Mouse (Mus musculus): ENCODE data around the gene Bfsp1. TPM values are rescaled to one million over a fixed set of nuclear protein-coding genes. Genes with fewer than 3 reads are reported as not detected.

Gene Bfsp1
- polyA plus RNA-seq, 1 experiment = 0.36 TPM

- no peak for DNase-seq
- no peaks in the 10 kb centered on the region for H3K27me3 ChIP-seq (replicated peaks; ENCODE audit: control insufficient read depth, insufficient read depth, low read length)
- H3K36me3 ChIP-seq (ENCODE audit: control insufficient read depth, insufficient read depth, low read length) = no peaks in the 10 kb centered on the region
- peaks cover 2% of the 10 kb centered on the region; the same call in 1 of the 2 replicates for H3K4me1 ChIP-seq (ENCODE audit: control insufficient read depth, insufficient read depth, low read length)
- WGBS = 52% methylated on average over 5 of the region's 5 CpGs
- no peak overlapping the region for H3K27ac ChIP-seq (ENCODE audit: insufficient read depth, low read depth, low read length)
- TF ChIP-seq POLR2A (IDR thresholded peaks at IDR 0.05; ENCODE audit: low read depth, low read length) = no peak
- no peak for TF ChIP-seq CTCF (conservative IDR thresholded peaks at IDR 0.05; ENCODE audit: insufficient read depth, insufficient read length, low read depth, low read length)
- no peak overlapping the region for H3K4me3 ChIP-seq (ENCODE audit: insufficient read depth, low read depth, low read length)
These were observed 61.9 kb downstream of the Bfsp1 start for GRCm38 (mm10) chr2:143801097-143801496.

DNA sequence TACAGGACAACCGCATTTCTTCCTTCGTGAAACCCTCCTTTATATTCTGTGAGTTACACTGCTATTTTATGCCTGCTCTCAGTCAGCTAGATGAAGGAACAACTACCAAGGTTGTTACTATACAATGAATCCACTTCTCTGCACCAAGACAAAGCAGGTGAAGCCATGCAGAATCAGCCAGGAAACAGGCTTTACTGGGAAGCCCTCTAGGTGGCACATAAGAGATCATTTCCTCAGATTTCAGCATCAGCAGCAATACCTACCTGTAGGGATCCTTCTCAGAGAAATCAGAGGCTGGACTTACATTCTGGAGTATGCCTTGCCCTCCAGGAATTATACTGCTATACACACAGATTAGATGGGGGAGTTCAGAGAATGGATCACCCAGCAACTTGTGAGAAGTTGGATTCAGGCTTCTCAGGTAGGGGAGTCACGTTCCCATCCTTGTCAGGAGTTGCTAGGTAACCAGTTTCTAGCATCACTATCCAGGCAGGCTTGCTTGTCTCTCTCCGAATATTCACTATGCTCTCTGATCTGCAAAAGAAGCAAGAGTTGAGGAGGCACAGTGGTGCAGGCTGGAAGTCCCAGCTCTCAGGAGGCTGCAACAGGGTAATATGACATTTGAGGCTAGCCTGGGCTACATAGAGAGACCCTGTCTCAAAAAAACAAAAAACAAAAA lies 66.5 kb downstream of the Bfsp1 start:
- H3K36me3 ChIP-seq (ENCODE audit: control insufficient read depth, insufficient read depth, low read length) = no peaks in the 10 kb centered on the region
- DNase-seq = no peak
- H3K4me3 ChIP-seq (ENCODE audit: insufficient read depth, low read depth, low read length) = no peak overlapping the region
- no peaks in the 10 kb centered on the region for H3K27me3 ChIP-seq (replicated peaks; ENCODE audit: control insufficient read depth, insufficient read depth, low read length)
- TF ChIP-seq CTCF (conservative IDR thresholded peaks at IDR 0.05; ENCODE audit: insufficient read depth, insufficient read length, low read depth, low read length) = no peak
- TF ChIP-seq POLR2A (IDR thresholded peaks at IDR 0.05; ENCODE audit: low read depth, low read length) = no peak
- no peaks in the 10 kb centered on the region for H3K4me1 ChIP-seq (ENCODE audit: control insufficient read depth, insufficient read depth, low read length)
- no peak overlapping the region for H3K27ac ChIP-seq (ENCODE audit: insufficient read depth, low read depth, low read length)
- 81% methylated on average over 4 of the region's 4 CpGs for WGBS

- H3K36me3 ChIP-seq (ENCODE audit: control insufficient read depth, insufficient read depth, low read length) = no peaks in the 10 kb centered on the region
These were observed 67.1 kb downstream of the Bfsp1 start for GRCm38 (mm10) chr2:143795858-143796257.

GRCm38 (mm10) chr2:143789911-143790310 lies 73.1 kb downstream of the Bfsp1 start:
- Histone ChIP-seq H3K36me3 (ENCODE audit: control insufficient read depth, insufficient read depth, low read length) (no peaks in the 10 kb centered on the region), H3K4me3 (ENCODE audit: insufficient read depth, low read depth, low read length) (no peak overlapping the region), H3K27ac (ENCODE audit: insufficient read depth, low read depth, low read length) (no peak overlapping the region), H3K27me3 (replicated peaks; ENCODE audit: control insufficient read depth, insufficient read depth, low read length) (no peaks in the 10 kb centered on the region), H3K4me1 (ENCODE audit: control insufficient read depth, insufficient read depth, low read length) (no peaks in the 10 kb centered on the region)
- TF ChIP-seq CTCF (conservative IDR thresholded peaks at IDR 0.05; ENCODE audit: insufficient read depth, insufficient read length, low read depth, low read length) = no peak
- TF ChIP-seq POLR2A (IDR thresholded peaks at IDR 0.05; ENCODE audit: low read depth, low read length) = no peak
- no peak for DNase-seq
- 78% methylated on average over 5 of the region's 5 CpGs for WGBS

More at GRCm38 (mm10) chr2:143795858-143796257, 67.1 kb downstream of the Bfsp1 start:
- DNase-seq = no peak
- no peak for TF ChIP-seq CTCF (conservative IDR thresholded peaks at IDR 0.05; ENCODE audit: insufficient read depth, insufficient read length, low read depth, low read length)
- no peak for TF ChIP-seq POLR2A (IDR thresholded peaks at IDR 0.05; ENCODE audit: low read depth, low read length)
- H3K4me1 ChIP-seq (ENCODE audit: control insufficient read depth, insufficient read depth, low read length) = no peaks in the 10 kb centered on the region
- 91% methylated on average over 4 of the region's 4 CpGs for WGBS
- no peak overlapping the region for H3K27ac ChIP-seq (ENCODE audit: insufficient read depth, low read depth, low read length)
- H3K27me3 ChIP-seq (replicated peaks; ENCODE audit: control insufficient read depth, insufficient read depth, low read length) = no peaks in the 10 kb centered on the region
- H3K4me3 ChIP-seq (ENCODE audit: insufficient read depth, low read depth, low read length) = no peak overlapping the region

- TF ChIP-seq CTCF (conservative IDR thresholded peaks at IDR 0.05; ENCODE audit: insufficient read depth, insufficient read length, low read depth, low read length) = no peak
- TF ChIP-seq POLR2A (IDR thresholded peaks at IDR 0.05; ENCODE audit: low read depth, low read length) = no peak
These were observed 82.7 kb downstream of the Bfsp1 start for GRCm38 (mm10) chr2:143780310-143780709.

More at GRCm38 (mm10) chr2:143780310-143780709, 82.7 kb downstream of the Bfsp1 start:
- 89% methylated on average over 2 of the region's 2 CpGs for WGBS
- Histone ChIP-seq H3K4me3 (ENCODE audit: insufficient read depth, low read depth, low read length) (no peak overlapping the region), H3K27me3 (replicated peaks; ENCODE audit: control insufficient read depth, insufficient read depth, low read length) (no peaks in the 10 kb centered on the region), H3K27ac (ENCODE audit: insufficient read depth, low read depth, low read length) (no peak overlapping the region), H3K4me1 (ENCODE audit: control insufficient read depth, insufficient read depth, low read length) (0 out of 2 replicates have a peak, but pooled peaks cover 2% of the 10 kb centered on the region), H3K36me3 (ENCODE audit: control insufficient read depth, insufficient read depth, low read length) (no peaks in the 10 kb centered on the region)
- DNase-seq = no peak

Other genes with a start within 250 kb of the Bfsp1 start
- 46.9 and 73.0 TPM in 2 replicates for gene Dstn, start 52.1 kb upstream of the Bfsp1 start, polyA plus RNA-seq (2012; rRNA removed)
- gene Rrbp1, start 148.1 kb upstream of the Bfsp1 start, polyA plus RNA-seq (2012; rRNA removed) = 61.7 and 69.2 TPM in 2 replicates
- gene Banf2, start 169.9 kb upstream of the Bfsp1 start, polyA plus RNA-seq (2012; rRNA removed) = not detected in 2 replicates